Comparison of ENCODE assay signal across 28 mouse cellular contexts in genomic region chr11:78380351-78380750, GRCm38 (mm10). TPM values are rescaled to one million over a fixed set of nuclear protein-coding genes. Genes with fewer than 3 reads are reported as not detected.
"Had no signal": no experiment of that assay in that cellular context is flagged by ENCODE, and none has a peak within 500 bp of the region (broad histone marks: within the 10 kb centered on the region; RNA-seq: fewer than 3 reads in every experiment).

No protein-coding gene starts in this region.

- H3K27me3 ChIP-seq: kidney, embryonic 15.5 days; lung, embryonic 15.5 days; stomach, embryonic 15.5 days had no signal

- H3K4me1 ChIP-seq: liver, embryonic 12.5 days; liver, embryonic 15.5 days; lung, embryonic 15.5 days; neural tube, embryonic 13.5 days; stomach, embryonic 15.5 days had no signal

- ATAC-seq: liver, embryonic 12.5 days had no signal

- H3K9ac ChIP-seq: kidney, embryonic 15.5 days; limb, embryonic 13.5 days; liver, embryonic 12.5 days; liver, embryonic 15.5 days; lung, embryonic 15.5 days; neural tube, embryonic 13.5 days; stomach, embryonic 15.5 days had no signal

- H3K4me2 ChIP-seq: kidney, embryonic 15.5 days; limb, embryonic 13.5 days; liver, embryonic 12.5 days; liver, embryonic 15.5 days; lung, embryonic 15.5 days; neural tube, embryonic 13.5 days; stomach, embryonic 15.5 days had no signal

- H3K9me3 ChIP-seq: kidney, embryonic 15.5 days; limb, embryonic 10.5 days; limb, embryonic 13.5 days; liver, embryonic 12.5 days; liver, embryonic 15.5 days; lung, embryonic 15.5 days; megakaryocyte, embryonic 14.5 days; midbrain, embryonic 10.5 days; neural tube, embryonic 13.5 days; stomach, embryonic 15.5 days had no signal

- H3K36me3 ChIP-seq: kidney, embryonic 15.5 days; limb, embryonic 10.5 days; limb, embryonic 13.5 days; liver, embryonic 12.5 days; liver, embryonic 15.5 days; lung, embryonic 15.5 days; midbrain, embryonic 10.5 days; neural tube, embryonic 13.5 days; stomach, embryonic 15.5 days had no signal

- DNase-seq: kidney, adult 8-10 months; kidney, postnatal 10 days; kidney, postnatal 36 days; layer of hippocampus, postnatal 36 days; liver; lung, adult 18-20 months; lung, postnatal 10 days; lung, postnatal 36 days; midbrain, embryonic 14.5 days; retina, postnatal 1 day; right cerebral cortex, postnatal 25 days; spleen, adult 18-20 months; thymus, postnatal 25 days had no signal

- H3K27ac ChIP-seq: kidney, embryonic 15.5 days; left cerebral cortex, adult 2 months; limb, embryonic 10.5 days; limb, embryonic 13.5 days; liver, embryonic 12.5 days; liver, embryonic 15.5 days; lung, embryonic 15.5 days; midbrain, embryonic 10.5 days; neural tube, embryonic 13.5 days; stomach, embryonic 15.5 days had no signal

- H3K4me3 ChIP-seq: kidney, embryonic 15.5 days; left cerebral cortex, adult 2 months; limb, embryonic 10.5 days; limb, embryonic 13.5 days; liver, embryonic 12.5 days; liver, embryonic 15.5 days; lung, embryonic 15.5 days; megakaryocyte, embryonic 14.5 days; midbrain, embryonic 10.5 days; neural tube, embryonic 13.5 days; stomach, embryonic 15.5 days had no signal

RNA-seq across cellular contexts. Expression of gene Foxn1, which starts 6.0 kb away (rescaled TPM):
- total RNA-seq: layer of hippocampus, postnatal 10 days; layer of hippocampus, postnatal 36 days; left cerebral cortex, adult 2 months; left cerebral cortex, postnatal 14 days; neutrophil, adult 5-6 weeks had no signal
- polyA plus RNA-seq: limb, embryonic 10.5 days; liver, embryonic 12.5 days; liver, embryonic 15.5 days; midbrain, embryonic 10.5 days; midbrain, embryonic 14.5 days; neural tube, embryonic 13.5 days had no signal

RNA-seq across cellular contexts. Expression of gene Slc13a2, which starts 41.7 kb away (rescaled TPM):
- total RNA-seq: layer of hippocampus, adult 8-10 months; layer of hippocampus, postnatal 10 days; layer of hippocampus, postnatal 36 days; left cerebral cortex, adult 2 months; left cerebral cortex, postnatal 14 days had no signal
- polyA plus RNA-seq: limb, embryonic 10.5 days; limb, embryonic 13.5 days; midbrain, embryonic 10.5 days; midbrain, embryonic 14.5 days; neural tube, embryonic 13.5 days had no signal
